Mouse (Mus musculus) fat pad, adult 2 months (tissue): ENCODE measurements around the gene Tmem169.
A peak's percentile ranks its signal among the peaks of the same experiment; 100 is the strongest.
"Not testable (repeated sequence)": the region's sequence is repeated elsewhere in the genome, so short reads cannot be mapped to it uniquely, and the experiment has no call there.

ENCODE experiments used
- DNase-seq: peaks from one replicate; pipeline ENCODE4 v3.0.0-alpha.2; 2011; ENCODE audit warnings: low read depth, low spot score; ENCODE audit errors: extremely low read depth

Tmem169 gene

GRCm38 (mm10) chr1:72283992-72284485, at the start of gene Tmem169, which contains the start of gene Pecr:
Gene Tmem169, plus strand, starts transcription at chr1:72284369.
Gene Pecr, minus strand, starts transcription at chr1:72284314.
- DNase-seq, result no peak

GRCm38 (mm10) chr1:72236363-72237006, 47.7 kb upstream of the Tmem169 start:
- not testable (repeated sequence) for DNase-seq

- DNase-seq, result no peak
Observed at GRCm38 (mm10) chr1:72237007-72237775, 47.0 kb upstream of the Tmem169 start.

- DNase-seq, result no peak
Observed at GRCm38 (mm10) chr1:72238016-72238580, 46.1 kb upstream of the Tmem169 start.

GRCm38 (mm10) chr1:72239113-72239512, 45.1 kb upstream of the Tmem169 start:
- not testable (repeated sequence) for DNase-seq

GRCm38 (mm10) chr1:72242581-72243143, 41.5 kb upstream of the Tmem169 start:
- no peak for DNase-seq

- no peak for DNase-seq
Observed at GRCm38 (mm10) chr1:72243656-72244316, 40.4 kb upstream of the Tmem169 start.

GRCm38 (mm10) chr1:72244317-72245036, 39.7 kb upstream of the Tmem169 start:
- no peak for DNase-seq

GRCm38 (mm10) chr1:72248226-72248737, 35.9 kb upstream of the Tmem169 start:
- DNase-seq, result not testable (repeated sequence)

GRCm38 (mm10) chr1:72251806-72252205, 32.4 kb upstream of the Tmem169 start:
- no peak for DNase-seq

GRCm38 (mm10) chr1:72253881-72254491, 30.2 kb upstream of the Tmem169 start:
- DNase-seq, result no peak

GRCm38 (mm10) chr1:72254545-72255061, 29.6 kb upstream of the Tmem169 start:
- no peak for DNase-seq

- DNase-seq, result no peak
Observed at GRCm38 (mm10) chr1:72255062-72255853, 28.9 kb upstream of the Tmem169 start.

- DNase-seq, result no peak
Observed at GRCm38 (mm10) chr1:72255854-72256175, 28.4 kb upstream of the Tmem169 start.

- peak; percentile 93 for DNase-seq
Observed at GRCm38 (mm10) chr1:72256381-72257256, 27.6 kb upstream of the Tmem169 start.

- no peak for DNase-seq
Observed at GRCm38 (mm10) chr1:72263099-72263498, 21.1 kb upstream of the Tmem169 start.

GRCm38 (mm10) chr1:72278085-72278484, 6.1 kb upstream of the Tmem169 start:
- DNase-seq, result peak; percentile 97

- no peak for DNase-seq
Observed at GRCm38 (mm10) chr1:72282604-72283003, 1.6 kb upstream of the Tmem169 start.
